Mouse (Mus musculus) liver, embryonic 14.5 days (tissue): Measurements from ENCODE around the gene Ect2l. TPM values are rescaled to one million over a fixed set of nuclear protein-coding genes. Genes with fewer than 3 reads are reported as not detected.
A peak's percentile ranks its signal among the peaks of the same experiment; 100 is the strongest.

Source experiments
- ATAC-seq: fragments of 200-750 bp; cut with Nextera tagmentation; 2 replicates; pipeline ENCODE4 v1.8.0; 2017; ENCODE audit warnings: moderate number of reproducible peaks, mild to moderate bottlenecking, moderate library complexity; ENCODE audit not compliant: insufficient read depth
- DNase-seq, 3 experiments: peaks; one replicate each; pipeline ENCODE4 v3.0.0-alpha.2; 2012 to 2013; ENCODE audit warnings: low read depth in 3 of 3, low spot score in 3 of 3
- H3K27ac ChIP-seq: fragments of 300-500 bp; sonication (generic); 2 replicates; pipeline ENCODE4 v1.5.1; 2014; ENCODE audit warnings: moderate library complexity, mild to moderate bottlenecking, control low read depth, inconsistent platforms
- H3K27me3 ChIP-seq: fragments of 300-500 bp; sonication (generic); 2 replicates; pipeline ENCODE4 v1.6.1; 2014; ENCODE audit warnings: mild to moderate bottlenecking, low read length, moderate library complexity; ENCODE audit not compliant: control insufficient read depth, insufficient read depth
- H3K36me3 ChIP-seq: fragments of 300-500 bp; sonication (generic); replicated peaks from 2 replicates; pipeline ENCODE4 v1.6.1; 2014; ENCODE audit warnings: low read depth; ENCODE audit not compliant: control insufficient read depth, insufficient read depth
- H3K4me1 ChIP-seq, 2 experiments: fragments of 200-500 bp in 1 of 2; fragments of 300-500 bp in 1 of 2; sonication (generic) in 1 of 2; replicated peaks; 2 replicates each; pipeline ENCODE4 v1.6.1; 2012 to 2014; ENCODE audit warnings: antibody characterized with exemption in 1 of 2, inconsistent platforms in 1 of 2, low read length in 1 of 2; ENCODE audit not compliant: control insufficient read depth in 2 of 2, insufficient read depth in 2 of 2
- H3K4me2 ChIP-seq: fragments of 300-500 bp; sonication (generic); 2 replicates; pipeline ENCODE4 v1.6.1; 2014; ENCODE audit warnings: low read depth, mild to moderate bottlenecking, control low read depth, moderate library complexity
- H3K4me3 ChIP-seq, 2 experiments: fragments of 200-500 bp in 1 of 2; fragments of 300-500 bp in 1 of 2; sonication (generic) in 1 of 2; 2 replicates each; pipeline ENCODE4 v1.5.1; 2012 to 2014; ENCODE audit warnings: low read depth in 2 of 2, low read length in 2 of 2, mild to moderate bottlenecking in 2 of 2, control low read depth in 1 of 2, inconsistent platforms in 1 of 2, moderate library complexity in 1 of 2; ENCODE audit not compliant: insufficient read depth in 1 of 2
- H3K9ac ChIP-seq: fragments of 300-500 bp; sonication (generic); replicated peaks from 2 replicates; pipeline ENCODE4 v1.6.1; 2014; ENCODE audit warnings: mild to moderate bottlenecking, control low read depth, moderate library complexity
- H3K9me3 ChIP-seq: fragments of 300-500 bp; sonication (generic); 2 replicates; pipeline ENCODE4 v1.6.1; 2016; ENCODE audit warnings: low read length, mixed read lengths; ENCODE audit not compliant: control insufficient read depth
- CTCF ChIP-seq: IDR thresholded peaks from 2 replicates; pipeline ENCODE4 v1.5.1; 2016; ENCODE audit warnings: antibody characterized with exemption, low read depth, control low read depth
- EP300 ChIP-seq: IDR thresholded peaks from 2 replicates; pipeline ENCODE4 v1.6.1; 2016; ENCODE audit warnings: antibody characterized with exemption, low read depth
- WGBS: fragments of 180-500 bp; shearing (Covaris S2); extraction: QIAGEN DNeasy Blood & Tissue Kit; methylation state at CpG from one replicate; pipeline ENCODE4 v1.1.7; 2014; ENCODE audit not compliant: insufficient replicate concordance; 5-methylcytosine and 5-hydroxymethylcytosine counted together
- polyA plus RNA-seq, 2 experiments: library from polyadenylated mRNA; depleted of rRNA in 1 of 2; stranded (reverse) in 1 of 2; unstranded in 1 of 2; fragments of >200 nt; fragmentation: Nextera tagmentation in 1 of 2; extraction: Ambion mirVana in 1 of 2; gene quantifications; 2 replicates each; pipeline versions ENCODE4 v1.2.1 to v1.2.3; 2012 to 2014

Ect2l gene
- polyA plus RNA-seq, 2 experiments: 0.06 to 0.08 TPM

GRCm38 (mm10) chr10:18235402-18235747 lies 24.7 kb upstream of the Ect2l start:
- H3K9ac ChIP-seq: no peak overlapping the region; the same call in 1 of the 2 replicates
- no peaks in the 10 kb centered on the region for H3K36me3 ChIP-seq
- peak overlapping the region; percentile 84 to 91 for H3K4me3 ChIP-seq
- TF ChIP-seq EP300 (no peak), CTCF (no peak; the same call in 1 of the 2 replicates)
- no peak for ATAC-seq
- no peaks in the 10 kb centered on the region for H3K27me3 ChIP-seq
- no peak overlapping the region for H3K27ac ChIP-seq
- no peaks in the 10 kb centered on the region for H3K9me3 ChIP-seq
- H3K4me2 ChIP-seq: peak overlapping the region; percentile 91
- WGBS: 8% methylated on average over 14 of the region's 14 CpGs
- H3K4me1 ChIP-seq: peaks cover 0 to 6% of the 10 kb centered on the region in 2 experiments; a peak in 1 of 4 replicates
- DNase-seq: no peak

- H3K4me2 ChIP-seq: peak within 1 kb of the TSS; percentile 91
These were observed 24.1 kb upstream of the Ect2l start, which contains the start of gene Ccdc28a for GRCm38 (mm10) chr10:18234560-18235401. Gene Ccdc28a, minus strand, starts transcription at chr10:18234998.

GRCm38 (mm10) chr10:18233891-18234290 lies 23.2 kb upstream of the Ect2l start:
- TF ChIP-seq EP300 (no peak), CTCF (peak; percentile 24; the same call in 1 of the 2 replicates)
- DNase-seq: no peak
- no peak for ATAC-seq
- peaks cover 0 to 6% of the 10 kb centered on the region in 2 experiments; a peak in 1 of 4 replicates for H3K4me1 ChIP-seq
- no peaks in the 10 kb centered on the region for H3K36me3 ChIP-seq
- no peaks in the 10 kb centered on the region for H3K27me3 ChIP-seq
- 40% methylated on average over 3 of the region's 3 CpGs for WGBS
- H3K4me2 ChIP-seq: peak overlapping the region; percentile 91
- no peak overlapping the region for H3K27ac ChIP-seq
- no peaks in the 10 kb centered on the region for H3K9me3 ChIP-seq
- H3K9ac ChIP-seq: no peak overlapping the region
- H3K4me3 ChIP-seq: no peak overlapping the region

More at GRCm38 (mm10) chr10:18234560-18235401, 24.1 kb upstream of the Ect2l start, which contains the start of gene Ccdc28a:
- H3K27ac ChIP-seq: peak within 1 kb of the TSS; percentile 29
- TF ChIP-seq CTCF (peak; percentile 28), EP300 (no peak)
- peak within 1 kb of the TSS; percentile 65 for H3K9ac ChIP-seq
- H3K4me1 ChIP-seq: peaks cover 0 to 6% of the 10 kb centered on the region in 2 experiments; a peak in 1 of 4 replicates
- ATAC-seq: peak; percentile 98
- no peaks in the 10 kb centered on the region for H3K9me3 ChIP-seq
- H3K36me3 ChIP-seq: no peaks in the 10 kb centered on the region
- 1% methylated on average over 41 of the region's 41 CpGs for WGBS
- peak within 1 kb of the TSS; percentile 84 to 91 for H3K4me3 ChIP-seq
- peak; percentile 86 to 94 (median 89) for DNase-seq
- H3K27me3 ChIP-seq: no peaks in the 10 kb centered on the region

- H3K9ac ChIP-seq: no peak overlapping the region
- H3K27ac ChIP-seq: no peak overlapping the region
- no peaks in the 10 kb centered on the region for H3K27me3 ChIP-seq
- H3K9me3 ChIP-seq: no peaks in the 10 kb centered on the region
- H3K4me3 ChIP-seq: no peak overlapping the region
- 71% methylated on average over 3 of the region's 3 CpGs for WGBS
- no peaks in the 10 kb centered on the region for H3K4me1 ChIP-seq
- no peak for DNase-seq
- ATAC-seq: no peak
- H3K4me2 ChIP-seq: no peak overlapping the region
- TF ChIP-seq EP300 (no peak), CTCF (no peak)
- H3K36me3 ChIP-seq: no peaks in the 10 kb centered on the region
These were observed 13.7 kb upstream of the Ect2l start for GRCm38 (mm10) chr10:18224386-18224785.

GRCm38 (mm10) chr10:18219351-18219750 lies 8.7 kb upstream of the Ect2l start:
- H3K4me1 ChIP-seq: no peaks in the 10 kb centered on the region
- no peak overlapping the region for H3K4me2 ChIP-seq
- H3K36me3 ChIP-seq: no peaks in the 10 kb centered on the region
- DNase-seq (no peak), ATAC-seq (no peak)
- TF ChIP-seq CTCF: no peak
- TF ChIP-seq EP300: no peak
- no peaks in the 10 kb centered on the region for H3K27me3 ChIP-seq
- 80% methylated on average over 10 of the region's 10 CpGs for WGBS
- H3K27ac ChIP-seq: no peak overlapping the region
- H3K4me3 ChIP-seq: no peak overlapping the region
- H3K9ac ChIP-seq: no peak overlapping the region
- no peaks in the 10 kb centered on the region for H3K9me3 ChIP-seq
